Mouse (Mus musculus): ENCODE results near the gene Ddx58. TPM values are rescaled to one million over a fixed set of nuclear protein-coding genes. Genes with fewer than 3 reads are reported as not detected.
A peak's percentile ranks its signal among the peaks of the same experiment; 100 is the strongest.

The Ddx58 gene
- 8.2 and 11.4 TPM in 2 replicates for polyA plus RNA-seq (2015; fragmentation: Nextera tagmentation; extraction: Ambion mirVana)

DNA sequence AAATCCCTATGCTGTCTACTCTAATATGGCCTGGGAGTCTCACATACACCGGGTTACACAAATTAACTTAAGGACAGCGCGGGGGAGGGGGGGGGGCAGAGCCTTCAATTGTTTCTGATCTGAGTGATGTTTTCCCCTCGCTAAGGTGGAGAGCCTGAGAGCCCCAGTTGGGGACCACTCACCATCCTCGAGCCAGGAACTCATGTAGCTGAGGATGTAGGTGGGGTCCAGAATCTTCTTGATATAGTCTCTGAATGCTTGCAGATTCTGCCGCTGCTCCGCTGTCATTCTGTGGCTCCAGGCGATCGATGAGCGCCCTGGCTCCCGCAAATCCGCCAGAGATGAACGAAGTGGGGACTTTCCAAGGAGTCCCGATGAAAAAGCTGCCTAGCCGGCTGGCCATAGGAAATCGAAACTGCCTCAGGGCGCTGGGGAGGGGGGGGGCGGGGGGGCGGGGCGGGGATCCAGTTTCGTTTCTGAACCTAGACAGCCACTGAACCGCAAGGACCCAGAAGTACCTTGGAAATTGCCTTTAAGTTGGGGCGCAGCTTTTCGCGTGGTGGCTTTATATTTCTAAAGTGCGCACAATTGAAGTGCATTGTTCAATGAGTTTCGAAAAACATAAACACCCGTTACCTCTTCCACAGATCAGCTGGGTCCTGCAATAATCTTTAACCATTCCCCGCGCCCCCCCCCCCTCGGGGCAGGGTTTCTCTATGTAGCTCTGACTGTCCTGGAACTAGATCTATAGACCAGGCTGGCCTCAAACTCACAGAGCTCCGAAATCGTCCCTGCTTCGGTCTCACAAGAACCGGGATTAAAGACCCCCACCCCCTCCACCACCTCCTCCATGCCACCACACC lies at the start of gene Ddx58:
Gene Ddx58 (minus strand): TSS at position 420 of the 863 bp plus-strand sequence.
- Histone ChIP-seq H3K4me1 (peaks cover 14% of the 10 kb centered on the region), H3K4me3 (replicated peaks) (peak within 1 kb of the TSS; percentile 64), H3K36me3 (no peaks in the 10 kb centered on the region), H3K4me2 (peak within 1 kb of the TSS; percentile 84), H3K27me3 (no peaks in the 10 kb centered on the region), H3K27ac (peak within 1 kb of the TSS; percentile 81), H3K9me3 (replicated peaks) (no peaks in the 10 kb centered on the region), H3K9ac (peak within 1 kb of the TSS; percentile 62)
- peak; percentile 65 for ATAC-seq (replicated peaks; ENCODE audit: low FRiP score)
- WGBS, result 2% methylated on average over 35 of the region's 35 CpGs

DNA sequence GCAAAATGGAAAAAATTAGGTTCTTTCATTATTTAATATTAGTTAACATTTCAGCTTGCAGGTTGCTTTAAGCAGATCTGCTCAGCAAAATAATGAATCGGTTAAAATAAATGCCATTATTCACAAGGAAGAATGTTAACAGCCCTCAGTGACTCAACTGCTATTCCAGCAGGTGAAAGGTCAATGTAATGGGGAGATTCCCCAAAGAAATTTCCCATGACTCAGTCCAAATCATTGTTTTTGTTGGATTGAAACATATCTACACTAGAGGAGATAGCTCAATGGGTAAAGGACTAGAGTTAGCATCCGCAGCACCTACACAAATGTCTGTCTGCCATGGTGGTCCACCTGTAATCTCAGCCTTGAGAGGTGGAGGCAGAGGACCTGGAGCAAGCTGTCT lies 49.4 kb upstream of the Ddx58 start:
- H3K27ac ChIP-seq, result no peak overlapping the region
- ATAC-seq (replicated peaks; ENCODE audit: low FRiP score), result no peak
- H3K4me3 ChIP-seq (replicated peaks), result no peak overlapping the region
- no peaks in the 10 kb centered on the region for H3K27me3 ChIP-seq
- H3K9ac ChIP-seq, result no peak overlapping the region
- no peaks in the 10 kb centered on the region for H3K4me1 ChIP-seq
- H3K9me3 ChIP-seq (replicated peaks), result no peaks in the 10 kb centered on the region
- H3K36me3 ChIP-seq, result no peaks in the 10 kb centered on the region
- 84% methylated on average over 2 of the region's 2 CpGs for WGBS
- no peak overlapping the region for H3K4me2 ChIP-seq

DNA sequence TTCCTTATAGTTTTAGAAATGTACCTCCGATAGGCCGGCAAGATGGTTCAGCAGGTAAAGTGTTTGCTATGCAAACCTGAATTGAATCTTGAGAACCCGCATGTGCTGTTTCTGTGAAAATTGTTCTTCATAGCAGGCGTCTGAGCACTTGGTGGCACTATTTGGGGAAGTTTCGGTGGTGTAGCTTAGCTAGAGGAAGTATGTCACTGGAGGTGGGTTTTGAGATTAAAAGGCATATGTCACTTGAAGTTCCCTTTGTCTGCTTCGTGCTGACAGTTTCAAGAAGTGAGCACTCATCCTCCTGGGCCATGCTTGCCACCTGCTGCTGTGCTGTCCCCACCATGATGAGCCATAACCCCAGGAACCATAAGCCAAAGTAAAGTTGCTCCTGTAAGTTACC lies 47.8 kb upstream of the Ddx58 start:
- H3K4me3 ChIP-seq (replicated peaks), result no peak overlapping the region
- no peaks in the 10 kb centered on the region for H3K4me1 ChIP-seq
- no peak overlapping the region for H3K9ac ChIP-seq
- H3K27ac ChIP-seq, result no peak overlapping the region
- H3K27me3 ChIP-seq, result no peaks in the 10 kb centered on the region
- H3K36me3 ChIP-seq, result no peaks in the 10 kb centered on the region
- no peak for ATAC-seq (replicated peaks; ENCODE audit: low FRiP score)
- 76% methylated on average over 6 of the region's 6 CpGs for WGBS
- no peak overlapping the region for H3K4me2 ChIP-seq
- H3K9me3 ChIP-seq (replicated peaks), result no peaks in the 10 kb centered on the region

DNA sequence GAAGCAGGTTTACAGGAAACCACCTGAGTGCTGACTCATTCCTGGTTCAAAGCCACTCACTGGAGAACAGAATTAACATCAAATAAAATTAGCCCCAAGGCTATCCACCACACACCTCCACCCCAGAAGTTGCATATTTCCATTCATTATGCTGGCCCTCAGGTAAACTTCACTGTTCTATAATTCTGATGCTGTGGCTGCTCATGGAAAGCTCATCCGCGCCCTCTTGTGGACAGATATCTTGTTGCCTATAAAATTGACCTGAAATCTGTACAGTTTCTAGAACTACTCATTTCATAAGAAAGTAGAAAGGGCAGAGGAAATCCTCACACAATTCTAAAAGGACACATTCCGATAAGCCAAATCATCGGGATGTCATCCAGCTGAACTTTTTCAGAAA lies 46.0 kb upstream of the Ddx58 start:
- Histone ChIP-seq H3K36me3 (no peaks in the 10 kb centered on the region), H3K9me3 (replicated peaks) (no peaks in the 10 kb centered on the region), H3K9ac (no peak overlapping the region), H3K27me3 (no peaks in the 10 kb centered on the region), H3K4me2 (no peak overlapping the region), H3K27ac (no peak overlapping the region), H3K4me1 (no peaks in the 10 kb centered on the region), H3K4me3 (replicated peaks) (no peak overlapping the region)
- no peak for ATAC-seq (replicated peaks; ENCODE audit: low FRiP score)
- 25% methylated on average over 4 of the region's 4 CpGs for WGBS

DNA sequence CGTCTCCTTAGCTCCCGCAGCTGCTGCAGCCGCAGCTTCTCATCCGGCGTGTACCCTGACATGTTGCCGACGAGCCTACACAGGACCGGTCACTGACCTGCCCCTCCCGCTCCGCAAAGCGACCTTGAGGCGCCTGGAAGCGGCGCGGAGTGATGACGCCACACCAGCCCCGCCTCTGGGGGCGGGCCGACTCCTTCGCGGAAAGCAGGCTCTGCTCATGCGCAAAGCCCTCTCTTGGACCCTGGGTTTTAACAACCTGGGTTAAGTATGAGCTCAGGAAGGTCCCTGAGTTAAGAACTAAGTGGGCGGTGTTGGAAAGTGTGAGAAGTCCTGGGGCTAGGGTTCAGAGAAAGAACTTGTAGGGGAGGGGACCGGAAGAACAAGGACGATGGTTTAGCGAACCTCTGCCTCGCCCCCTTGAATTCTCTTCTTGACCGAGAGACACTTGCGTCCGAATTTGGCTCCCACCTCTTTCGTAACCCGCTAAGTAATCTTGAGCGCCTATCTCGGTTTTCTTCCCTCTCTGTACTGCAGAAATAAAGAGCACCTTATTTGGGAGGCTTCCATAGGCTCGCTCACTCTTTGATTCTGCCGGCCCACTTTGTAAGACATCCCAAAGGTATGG lies 39.8 kb upstream of the Ddx58 start, which contains the start of gene Ndufb6:
Gene Ndufb6 (minus strand): TSS at position 146 of the 625 bp plus-strand sequence.
- H3K27ac ChIP-seq, result peak within 1 kb of the TSS; percentile 95
- no peaks in the 10 kb centered on the region for H3K27me3 ChIP-seq
- under 1% methylated on average over 36 of the region's 36 CpGs for WGBS
- no peaks in the 10 kb centered on the region for H3K9me3 ChIP-seq (replicated peaks)
- peak within 1 kb of the TSS; percentile 74 for H3K4me2 ChIP-seq
- H3K9ac ChIP-seq, result peak within 1 kb of the TSS; percentile 95
- H3K36me3 ChIP-seq, result peaks cover 23% of the 10 kb centered on the region
- peak; percentile 98 for ATAC-seq (replicated peaks; ENCODE audit: low FRiP score)
- H3K4me1 ChIP-seq, result peaks cover 11% of the 10 kb centered on the region
- H3K4me3 ChIP-seq (replicated peaks), result peak within 1 kb of the TSS; percentile 96

DNA sequence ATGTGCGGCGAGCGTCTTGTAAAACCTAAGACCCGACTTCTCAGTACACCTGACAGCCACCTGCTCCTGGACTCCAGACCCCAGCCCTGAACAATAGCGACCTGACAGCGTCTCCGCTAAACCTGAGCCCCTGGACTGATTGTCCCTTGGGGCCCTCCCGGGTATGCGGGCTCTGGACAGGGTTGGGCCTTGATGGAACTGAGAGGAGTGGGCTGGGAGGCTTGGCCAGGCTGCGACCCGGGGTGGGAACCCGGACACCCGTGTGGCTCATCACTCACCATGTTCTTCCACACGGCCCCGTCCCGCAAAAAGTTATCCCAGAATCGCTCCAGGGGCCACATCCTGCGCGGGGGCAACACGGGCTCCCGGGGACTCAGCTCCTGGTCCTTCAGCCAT lies 39.2 kb upstream of the Ddx58 start:
- peaks cover 11% of the 10 kb centered on the region for H3K4me1 ChIP-seq
- peak overlapping the region; percentile 96 for H3K4me3 ChIP-seq (replicated peaks)
- H3K27me3 ChIP-seq, result no peaks in the 10 kb centered on the region
- peak overlapping the region; percentile 95 for H3K9ac ChIP-seq
- WGBS, result under 1% methylated on average over 21 of the region's 21 CpGs
- peak overlapping the region; percentile 74 for H3K4me2 ChIP-seq
- peaks cover 25% of the 10 kb centered on the region for H3K36me3 ChIP-seq
- H3K9me3 ChIP-seq (replicated peaks), result no peaks in the 10 kb centered on the region
- ATAC-seq (replicated peaks; ENCODE audit: low FRiP score), result peak; percentile 81
- peak overlapping the region; percentile 95 for H3K27ac ChIP-seq

DNA sequence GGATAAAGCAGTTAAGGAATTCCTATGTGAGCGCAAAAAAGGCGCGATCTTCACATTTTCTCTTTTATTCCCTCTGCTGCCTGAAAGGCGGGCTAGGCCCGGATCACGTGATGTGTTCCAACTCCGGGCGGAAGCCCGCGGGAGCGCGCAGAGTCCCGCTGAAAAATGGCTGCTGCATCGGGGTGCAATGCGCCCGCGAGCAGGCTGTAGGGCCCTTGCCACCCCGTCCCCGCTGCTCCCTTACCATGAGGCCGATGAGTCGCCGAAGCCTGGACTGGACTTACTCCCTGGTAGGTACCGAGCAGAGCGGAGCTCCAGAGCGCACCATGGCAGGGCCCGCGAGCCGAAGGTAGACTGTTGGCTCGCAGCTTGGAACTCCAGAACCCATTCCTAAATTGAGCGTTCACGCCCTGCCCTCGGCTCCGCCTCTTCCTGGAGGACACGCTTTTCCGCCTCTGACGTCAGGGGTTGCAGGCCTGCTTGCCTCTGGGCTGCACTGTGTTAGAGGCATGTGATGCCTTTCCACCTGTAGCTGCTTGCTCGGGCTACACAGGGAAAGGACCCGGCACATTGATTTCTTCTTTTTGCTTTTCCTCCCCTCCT lies 29.9 kb upstream of the Ddx58 start, which contains the start of the genes Smim27 and Topors:
Gene Smim27 (plus strand): TSS at position 150 of the 603 bp plus-strand sequence.
Gene Topors (minus strand): TSS at position 421 of the 603 bp plus-strand sequence.
- peak within 1 kb of the TSS; percentile 88 for H3K4me2 ChIP-seq
- peaks cover 49% of the 10 kb centered on the region for H3K36me3 ChIP-seq
- under 1% methylated on average over 38 of the region's 38 CpGs for WGBS
- H3K27me3 ChIP-seq, result no peaks in the 10 kb centered on the region
- peak; percentile 97 for ATAC-seq (replicated peaks; ENCODE audit: low FRiP score)
- H3K9ac ChIP-seq, result peak within 1 kb of the TSS; percentile 74
- peak within 1 kb of the TSS; percentile 82 for H3K4me3 ChIP-seq (replicated peaks)
- peaks cover 29% of the 10 kb centered on the region for H3K4me1 ChIP-seq
- H3K9me3 ChIP-seq (replicated peaks), result no peaks in the 10 kb centered on the region
- peak within 1 kb of the TSS; percentile 100 for H3K27ac ChIP-seq

DNA sequence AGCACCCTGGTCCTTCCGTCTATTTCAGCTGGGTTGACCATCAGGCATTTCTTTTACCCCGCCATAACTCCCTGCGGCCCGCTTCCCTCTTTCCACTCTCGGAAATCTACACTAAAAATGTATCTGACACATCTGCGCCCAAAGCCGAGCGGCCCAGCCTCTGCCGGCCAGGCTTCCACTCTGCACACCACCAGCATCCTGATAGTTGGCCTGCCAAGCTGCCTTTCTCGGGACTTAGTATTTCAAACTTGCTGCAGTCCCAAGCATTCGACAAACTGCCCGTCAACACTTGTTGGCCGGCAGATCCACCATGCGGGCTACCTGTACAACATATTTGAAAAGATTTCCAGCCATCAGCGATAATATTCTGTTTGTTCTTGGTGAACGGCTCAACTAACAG lies 29.2 kb upstream of the Ddx58 start:
- Histone ChIP-seq H3K4me1 (peaks cover 29% of the 10 kb centered on the region), H3K4me2 (peak overlapping the region; percentile 88), H3K9ac (peak overlapping the region; percentile 74), H3K36me3 (peaks cover 46% of the 10 kb centered on the region), H3K9me3 (replicated peaks) (no peaks in the 10 kb centered on the region), H3K4me3 (replicated peaks) (peak overlapping the region; percentile 82), H3K27me3 (no peaks in the 10 kb centered on the region), H3K27ac (peak overlapping the region; percentile 100)
- WGBS, result 0% methylated on average over 16 of the region's 16 CpGs
- 0 out of 2 replicates have a peak, but pooled peaks have one; percentile 0 for ATAC-seq (replicated peaks; ENCODE audit: low FRiP score)

DNA sequence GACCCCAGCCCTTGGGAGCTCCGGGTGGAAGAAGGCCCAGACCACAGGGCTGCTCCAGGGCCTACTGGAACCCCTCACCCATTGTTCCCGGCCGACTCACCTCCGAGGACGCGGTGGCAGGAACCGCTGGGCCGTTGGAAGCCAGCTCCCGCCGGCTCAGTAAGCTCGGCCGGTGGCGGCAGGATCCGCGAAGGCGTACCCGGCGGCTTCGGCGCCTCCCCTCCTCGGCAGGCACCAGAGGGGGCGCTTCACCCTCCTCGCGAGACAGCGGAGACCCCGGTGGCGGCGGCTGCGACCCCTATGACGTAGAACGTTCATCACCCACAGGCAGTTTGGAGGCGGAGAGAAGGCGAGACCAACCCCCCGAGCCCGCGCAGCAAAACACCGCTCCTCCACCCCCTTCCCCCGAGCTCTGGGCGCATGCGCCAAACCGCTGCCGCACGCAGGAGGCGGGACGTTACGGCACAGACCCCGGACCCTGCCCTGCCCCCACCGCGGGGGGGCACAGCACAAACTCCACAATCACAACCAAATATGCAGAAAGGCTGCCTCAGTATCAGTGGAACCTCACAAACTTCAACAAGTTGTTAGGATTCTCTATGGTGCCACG lies 28.7 kb upstream of the Ddx58 start:
- ATAC-seq (replicated peaks; ENCODE audit: low FRiP score), result peak; percentile 83
- H3K27ac ChIP-seq, result peak overlapping the region; percentile 100
- under 1% methylated on average over 50 of the region's 50 CpGs for WGBS

DNA sequence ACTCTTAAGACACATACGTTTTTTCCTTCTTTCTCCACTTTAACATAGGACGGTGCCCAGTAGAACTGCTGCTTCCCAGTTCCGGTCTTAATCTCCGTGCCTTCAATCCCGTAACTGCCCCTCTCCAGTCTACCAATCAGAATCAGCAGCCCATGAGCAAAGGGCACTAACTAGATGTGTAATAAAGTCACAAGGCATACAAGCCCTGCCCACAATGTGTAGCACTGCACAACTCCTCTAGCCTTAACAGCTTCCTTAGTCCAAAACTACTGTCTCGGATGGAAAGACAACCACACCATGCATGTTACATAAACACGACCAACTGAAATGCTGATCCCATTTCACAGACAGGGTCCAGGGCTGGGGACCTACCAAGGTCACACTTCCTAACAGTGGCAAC lies 28.1 kb upstream of the Ddx58 start:
- H3K9ac ChIP-seq, result peak overlapping the region; percentile 74
- H3K4me3 ChIP-seq (replicated peaks), result peak overlapping the region; percentile 82
- H3K9me3 ChIP-seq (replicated peaks), result no peaks in the 10 kb centered on the region
- peaks cover 29% of the 10 kb centered on the region for H3K4me1 ChIP-seq
- H3K27me3 ChIP-seq, result no peaks in the 10 kb centered on the region
- peak overlapping the region; percentile 100; the same call in 1 of the 2 replicates for H3K27ac ChIP-seq
- WGBS, result 56% methylated on average over 7 of the region's 7 CpGs
- H3K36me3 ChIP-seq, result peaks cover 43% of the 10 kb centered on the region
- ATAC-seq (replicated peaks; ENCODE audit: low FRiP score), result 0 out of 2 replicates have a peak, but pooled peaks have one; percentile 0
- peak overlapping the region; percentile 88 for H3K4me2 ChIP-seq

More for the DNA sequence above, 28.7 kb upstream of the Ddx58 start:
- Histone ChIP-seq H3K27me3 (no peaks in the 10 kb centered on the region), H3K9me3 (replicated peaks) (no peaks in the 10 kb centered on the region), H3K4me3 (replicated peaks) (peak overlapping the region; percentile 82), H3K4me2 (peak overlapping the region; percentile 88), H3K4me1 (peaks cover 29% of the 10 kb centered on the region), H3K9ac (peak overlapping the region; percentile 74), H3K36me3 (peaks cover 46% of the 10 kb centered on the region)

DNA sequence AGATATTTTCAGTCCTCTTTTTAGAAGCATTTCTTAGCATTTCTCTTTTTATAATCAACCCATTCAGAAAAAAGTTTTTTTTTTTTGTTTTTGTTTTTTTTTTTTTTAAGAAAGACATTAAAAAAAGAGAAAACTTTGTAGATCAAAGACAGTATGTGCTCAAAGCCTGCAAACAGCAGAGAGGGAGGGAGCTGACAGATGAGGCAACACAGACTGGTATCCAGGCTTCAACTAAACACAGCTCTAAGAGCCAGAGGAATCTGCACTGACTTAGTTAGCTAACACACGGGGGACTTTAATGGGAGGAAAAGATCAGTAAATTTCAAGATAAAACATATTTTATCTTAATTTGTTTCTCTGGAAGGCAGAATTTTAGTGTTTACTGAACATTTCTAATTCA lies 24.7 kb upstream of the Ddx58 start:
- H3K27me3 ChIP-seq, result no peaks in the 10 kb centered on the region
- no peaks in the 10 kb centered on the region for H3K9me3 ChIP-seq (replicated peaks)
- WGBS, result 74% methylated on average over 1 of the region's 1 CpGs
- H3K4me3 ChIP-seq (replicated peaks), result no peak overlapping the region
- H3K36me3 ChIP-seq, result peaks cover 62% of the 10 kb centered on the region
- ATAC-seq (replicated peaks; ENCODE audit: low FRiP score), result no peak
- no peak overlapping the region for H3K27ac ChIP-seq
- H3K9ac ChIP-seq, result no peak overlapping the region
- H3K4me1 ChIP-seq, result peaks cover 29% of the 10 kb centered on the region
- no peak overlapping the region for H3K4me2 ChIP-seq

Measured in kidney, embryonic 15.5 days (tissue).